Mouse (Mus musculus): ENCODE results near the gene 1110032F04Rik. TPM values are rescaled to one million over a fixed set of nuclear protein-coding genes. Genes with fewer than 3 reads are reported as not detected.

Gene 1110032F04Rik
- 3.7 and 8.0 TPM in 2 replicates for total RNA-seq (2014; rRNA removed; ENCODE audit: low replicate concordance)
- polyA plus RNA-seq (2015; fragmentation: Nextera tagmentation; extraction: Ambion mirVana), result 2.1 and 2.5 TPM in 2 replicates

- peak; percentile 57 for ATAC-seq (ENCODE audit: insufficient read depth, low read depth)
- WGBS, result 2% methylated on average over 56 of the region's 62 CpGs
- DNase-seq (ENCODE audit: low spot score), result peak; percentile 11
- Histone ChIP-seq H3K27me3 (ENCODE audit: control insufficient read depth, insufficient read depth, low read length) (peaks cover 27% of the 10 kb centered on the region), H3K9me3 (replicated peaks; ENCODE audit: control insufficient read depth, low read length) (no peaks in the 10 kb centered on the region), H3K4me1 (ENCODE audit: control insufficient read depth, insufficient read depth) (peaks cover 7% of the 10 kb centered on the region), H3K36me3 (replicated peaks; ENCODE audit: control insufficient read depth, insufficient read depth, low read length) (no peaks in the 10 kb centered on the region), H3K4me3 (ENCODE audit: low read depth, low read length) (peak within 1 kb of the TSS; percentile 61), H3K4me2 (ENCODE audit: low read depth, low read length) (peak within 1 kb of the TSS; percentile 99), H3K27ac (ENCODE audit: low read depth) (no peak within 1 kb of the TSS), H3K9ac (replicated peaks; ENCODE audit: low read depth, low read length) (peak within 1 kb of the TSS; percentile 31; the same call in 1 of the 2 replicates)
- no peak for TF ChIP-seq EP300 (IDR thresholded peaks at IDR 0.05; ENCODE audit: low read depth)
- TF ChIP-seq CTCF (IDR thresholded peaks at IDR 0.05; ENCODE audit: low read depth), result no peak
Measured at GRCm38 (mm10) chr3:68869211-68869690, at the start of gene 1110032F04Rik. TSS of gene 1110032F04Rik (plus strand) at chr3:68869586.

- no peaks in the 10 kb centered on the region for H3K9me3 ChIP-seq (replicated peaks; ENCODE audit: control insufficient read depth, low read length)
- no peak for DNase-seq (ENCODE audit: low spot score)
- no peak overlapping the region for H3K4me2 ChIP-seq (ENCODE audit: low read depth, low read length)
- H3K4me3 ChIP-seq (ENCODE audit: low read depth, low read length), result no peak overlapping the region
- H3K36me3 ChIP-seq (replicated peaks; ENCODE audit: control insufficient read depth, insufficient read depth, low read length), result no peaks in the 10 kb centered on the region
- 83% methylated on average over 4 of the region's 4 CpGs for WGBS
- no peak for TF ChIP-seq CTCF (IDR thresholded peaks at IDR 0.05; ENCODE audit: low read depth)
- TF ChIP-seq EP300 (IDR thresholded peaks at IDR 0.05; ENCODE audit: low read depth), result no peak
- H3K9ac ChIP-seq (replicated peaks; ENCODE audit: low read depth, low read length), result no peak overlapping the region
- H3K27me3 ChIP-seq (ENCODE audit: control insufficient read depth, insufficient read depth, low read length), result no peaks in the 10 kb centered on the region
- no peak overlapping the region for H3K27ac ChIP-seq (ENCODE audit: low read depth)
- ATAC-seq (ENCODE audit: insufficient read depth, low read depth), result no peak
- H3K4me1 ChIP-seq (ENCODE audit: control insufficient read depth, insufficient read depth), result no peaks in the 10 kb centered on the region
Measured at GRCm38 (mm10) chr3:68821406-68821805, 48.0 kb upstream of the 1110032F04Rik start.

GRCm38 (mm10) chr3:68821926-68822341, 47.5 kb upstream of the 1110032F04Rik start:
- WGBS, result 40% methylated on average over 5 of the region's 5 CpGs
- DNase-seq (ENCODE audit: low spot score) (no peak), ATAC-seq (ENCODE audit: insufficient read depth, low read depth) (no peak; the same call in 1 of the 2 replicates)

GRCm38 (mm10) chr3:68823876-68824764, 45.3 kb upstream of the 1110032F04Rik start:
- no peak overlapping the region for H3K4me2 ChIP-seq (ENCODE audit: low read depth, low read length)
- H3K4me3 ChIP-seq (ENCODE audit: low read depth, low read length), result no peak overlapping the region
- no peaks in the 10 kb centered on the region for H3K36me3 ChIP-seq (replicated peaks; ENCODE audit: control insufficient read depth, insufficient read depth, low read length)
- no peaks in the 10 kb centered on the region for H3K9me3 ChIP-seq (replicated peaks; ENCODE audit: control insufficient read depth, low read length)
- no peak for DNase-seq (ENCODE audit: low spot score)
- 75% methylated on average over 15 of the region's 15 CpGs for WGBS
- H3K9ac ChIP-seq (replicated peaks; ENCODE audit: low read depth, low read length), result no peak overlapping the region
- no peak overlapping the region for H3K27ac ChIP-seq (ENCODE audit: low read depth)
- H3K4me1 ChIP-seq (ENCODE audit: control insufficient read depth, insufficient read depth), result no peaks in the 10 kb centered on the region
- no peak for ATAC-seq (ENCODE audit: insufficient read depth, low read depth)
- H3K27me3 ChIP-seq (ENCODE audit: control insufficient read depth, insufficient read depth, low read length), result no peaks in the 10 kb centered on the region
- TF ChIP-seq CTCF (IDR thresholded peaks at IDR 0.05; ENCODE audit: low read depth), result no peak
- TF ChIP-seq EP300 (IDR thresholded peaks at IDR 0.05; ENCODE audit: low read depth), result no peak

More at GRCm38 (mm10) chr3:68821926-68822341, 47.5 kb upstream of the 1110032F04Rik start:
- Histone ChIP-seq H3K4me1 (ENCODE audit: control insufficient read depth, insufficient read depth) (no peaks in the 10 kb centered on the region), H3K27ac (ENCODE audit: low read depth) (no peak overlapping the region), H3K27me3 (ENCODE audit: control insufficient read depth, insufficient read depth, low read length) (no peaks in the 10 kb centered on the region), H3K36me3 (replicated peaks; ENCODE audit: control insufficient read depth, insufficient read depth, low read length) (no peaks in the 10 kb centered on the region), H3K9ac (replicated peaks; ENCODE audit: low read depth, low read length) (no peak overlapping the region), H3K4me2 (ENCODE audit: low read depth, low read length) (no peak overlapping the region), H3K4me3 (ENCODE audit: low read depth, low read length) (no peak overlapping the region), H3K9me3 (replicated peaks; ENCODE audit: control insufficient read depth, low read length) (no peaks in the 10 kb centered on the region)
- TF ChIP-seq CTCF (IDR thresholded peaks at IDR 0.05; ENCODE audit: low read depth), result no peak
- TF ChIP-seq EP300 (IDR thresholded peaks at IDR 0.05; ENCODE audit: low read depth), result no peak

GRCm38 (mm10) chr3:68824765-68825090, 44.7 kb upstream of the 1110032F04Rik start:
- ATAC-seq (ENCODE audit: insufficient read depth, low read depth), result no peak
- no peak overlapping the region for H3K9ac ChIP-seq (replicated peaks; ENCODE audit: low read depth, low read length)

More at GRCm38 (mm10) chr3:68824765-68825090, 44.7 kb upstream of the 1110032F04Rik start:
- Histone ChIP-seq H3K27me3 (ENCODE audit: control insufficient read depth, insufficient read depth, low read length) (no peaks in the 10 kb centered on the region), H3K36me3 (replicated peaks; ENCODE audit: control insufficient read depth, insufficient read depth, low read length) (no peaks in the 10 kb centered on the region), H3K4me2 (ENCODE audit: low read depth, low read length) (no peak overlapping the region), H3K4me3 (ENCODE audit: low read depth, low read length) (no peak overlapping the region), H3K9me3 (replicated peaks; ENCODE audit: control insufficient read depth, low read length) (no peaks in the 10 kb centered on the region), H3K27ac (ENCODE audit: low read depth) (no peak overlapping the region), H3K4me1 (ENCODE audit: control insufficient read depth, insufficient read depth) (no peaks in the 10 kb centered on the region)
- TF ChIP-seq EP300 (IDR thresholded peaks at IDR 0.05; ENCODE audit: low read depth), result no peak
- TF ChIP-seq CTCF (IDR thresholded peaks at IDR 0.05; ENCODE audit: low read depth), result no peak
- whole genome bisulfite sequencing, result 55% methylated on average over 2 of the region's 2 CpGs
- DNase-seq (ENCODE audit: low spot score), result no peak
